ENCODE assay signal across 28 mouse cellular contexts in the genomic region with DNA sequence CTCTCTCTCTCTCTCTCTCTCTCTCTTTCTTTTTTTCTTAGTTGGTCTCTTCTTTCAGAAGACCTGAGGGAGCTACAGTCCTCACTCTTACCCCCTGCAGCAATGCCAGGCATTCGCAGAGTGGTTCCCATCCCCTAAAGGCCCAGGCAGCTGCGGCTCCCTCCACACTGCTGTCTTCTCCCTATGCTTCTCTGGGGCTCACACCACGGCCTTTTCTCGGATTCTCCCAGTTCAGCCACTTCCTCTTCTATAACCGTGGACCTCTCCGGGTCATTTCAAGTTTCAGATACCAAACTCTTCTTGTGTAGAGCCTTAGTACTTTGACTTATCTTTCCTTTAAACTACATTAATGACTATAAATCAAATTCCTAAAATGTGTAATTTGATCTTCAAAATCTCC. TPM values are rescaled to one million over a fixed set of nuclear protein-coding genes. Genes with fewer than 3 reads are reported as not detected.
DNase-seq lines count a peak whose midpoint lies in the region; ATAC-seq lines count a peak whose summit lies in the region.
"Had no signal": no experiment of that assay in that cellular context is flagged by ENCODE, and none has a peak within 500 bp of the region (broad histone marks: within the 10 kb centered on the region; RNA-seq: fewer than 3 reads in every experiment).

No protein-coding gene starts in this region.

- no peaks in the 10 kb centered on the region for H3K27me3 ChIP-seq in neural tube, embryonic 13.5 days
- no peaks in the 10 kb centered on the region for H3K27me3 ChIP-seq in neural tube, embryonic 15.5 days (replicated peaks)
- H3K27me3 ChIP-seq: embryonic facial prominence, embryonic 12.5 days; forebrain, embryonic 12.5 days; heart, embryonic 12.5 days; heart, embryonic 15.5 days; hindbrain, embryonic 13.5 days had no signal

- H3K4me3 ChIP-seq in neural tube, embryonic 13.5 days, result no peak overlapping the region
- no peak overlapping the region for H3K4me3 ChIP-seq in neural tube, embryonic 15.5 days (replicated peaks)
- H3K4me3 ChIP-seq: embryonic facial prominence, embryonic 12.5 days; erythroblast, embryonic 14.5 days; forebrain, embryonic 12.5 days; heart, embryonic 12.5 days; heart, embryonic 15.5 days; hindbrain, embryonic 10.5 days; hindbrain, embryonic 13.5 days had no signal

- H3K4me1 ChIP-seq in neural tube, embryonic 13.5 days (replicated peaks), result peaks cover 45% of the 10 kb centered on the region
- peaks cover 12% of the 10 kb centered on the region; the same call in 1 of the 2 replicates for H3K4me1 ChIP-seq in neural tube, embryonic 15.5 days

- no peak overlapping the region for H3K27ac ChIP-seq in neural tube, embryonic 13.5 days (replicated peaks)
- no peak overlapping the region for H3K27ac ChIP-seq in neural tube, embryonic 15.5 days (replicated peaks)
- H3K27ac ChIP-seq: embryonic facial prominence, embryonic 12.5 days; forebrain, embryonic 12.5 days; hindbrain, embryonic 10.5 days; hindbrain, embryonic 13.5 days had no signal

- no peaks in the 10 kb centered on the region for H3K36me3 ChIP-seq in neural tube, embryonic 13.5 days
- H3K36me3 ChIP-seq in neural tube, embryonic 15.5 days, result no peaks in the 10 kb centered on the region
- H3K36me3 ChIP-seq: forebrain, embryonic 12.5 days; heart, embryonic 12.5 days; heart, embryonic 15.5 days; hindbrain, embryonic 13.5 days had no signal

- H3K4me2 ChIP-seq in neural tube, embryonic 13.5 days, result no peak overlapping the region
- H3K4me2 ChIP-seq in neural tube, embryonic 15.5 days, result no peak overlapping the region
- H3K4me2 ChIP-seq: embryonic facial prominence, embryonic 12.5 days; forebrain, embryonic 12.5 days; heart, embryonic 12.5 days; heart, embryonic 15.5 days; hindbrain, embryonic 13.5 days had no signal

- 0 out of 2 replicates have a peak, but pooled peaks have one; percentile 41 for ATAC-seq in frontal cortex, adult (ENCODE audit: low TSS enrichment)
- no peak for ATAC-seq in neural tube, embryonic 13.5 days (ENCODE audit: low read depth)
- ATAC-seq in neural tube, embryonic 15.5 days (ENCODE audit: low FRiP score), result no peak
- ATAC-seq in common myeloid progenitor, adult 5-6 weeks (replicated peaks; ENCODE audit: low read depth, poor library complexity, severe bottlenecking), result peak; percentile 26; the same call in 1 of the 2 replicates
- 0 out of 2 replicates have a peak, but pooled peaks have one; percentile 32 for ATAC-seq in megakaryocyte progenitor cell, adult 5-6 weeks (replicated peaks; ENCODE audit: poor library complexity)
- ATAC-seq: forebrain, postnatal 0 days; hindbrain, embryonic 16.5 days; intestine, embryonic 16.5 days had no signal

- DNase-seq in frontal cortex, adult 2 months (ENCODE audit: extremely low spot score in 1 of 2, low spot score in 1 of 2), result no peak
- no peak for DNase-seq in lung, postnatal 4 days
- no peak for DNase-seq in urinary bladder, adult 2 months (ENCODE audit: low spot score)
- DNase-seq: adrenal gland, adult 2 months; adrenal gland, postnatal 14 days; cerebellum, adult 11 months; cerebellum, adult 2 months; cerebellum, adult 9-11 months; cerebellum, postnatal 25 days; forebrain, postnatal 0 days; gastrocnemius, postnatal 10 days; heart, adult 18-20 months; heart, postnatal 10 days; heart, postnatal 36 days had no signal

- H3K9me3 ChIP-seq in neural tube, embryonic 13.5 days, result no peaks in the 10 kb centered on the region
- H3K9me3 ChIP-seq in neural tube, embryonic 15.5 days (replicated peaks), result no peaks in the 10 kb centered on the region
- H3K9me3 ChIP-seq: embryonic facial prominence, embryonic 12.5 days; forebrain, embryonic 12.5 days; heart, embryonic 12.5 days; heart, embryonic 15.5 days; hindbrain, embryonic 10.5 days; hindbrain, embryonic 13.5 days had no signal

- H3K9ac ChIP-seq in neural tube, embryonic 13.5 days, result peak overlapping the region; percentile 22; the same call in 1 of the 2 replicates
- H3K9ac ChIP-seq in neural tube, embryonic 15.5 days (replicated peaks), result no peak overlapping the region
- H3K9ac ChIP-seq: embryonic facial prominence, embryonic 12.5 days; forebrain, embryonic 12.5 days; forebrain, postnatal 0 days; heart, embryonic 12.5 days; heart, embryonic 15.5 days; hindbrain, embryonic 13.5 days had no signal

- 57% methylated on average over 6 of the region's 6 CpGs for WGBS in neural tube, embryonic 13.5 days
- 62% methylated on average over 6 of the region's 6 CpGs for WGBS in neural tube, embryonic 15.5 days

RNA-seq across cellular contexts. Expression of a gene that starts 24.8 kb away (rescaled TPM):
- polyA plus RNA-seq in frontal cortex, adult 2 months (2012; rRNA removed), result 17.3 and 19.5 TPM in 2 replicates
- polyA plus RNA-seq in neural tube, embryonic 13.5 days (2015; fragmentation: Nextera tagmentation; extraction: Ambion mirVana), result 3.1 TPM in 2 replicates
- 3.1 and 3.2 TPM in 2 replicates for polyA plus RNA-seq in neural tube, embryonic 15.5 days (2015; fragmentation: Nextera tagmentation; extraction: Ambion mirVana)
- 17.4 and 20.3 TPM in 2 replicates for total RNA-seq in common myeloid progenitor, adult 5-6 weeks (2017)
- 10.7 and 13.5 TPM in 2 replicates for total RNA-seq in megakaryocyte progenitor cell, adult 5-6 weeks (2015)
- total RNA-seq in megakaryocyte progenitor cell, adult 5-6 weeks (2017), result 12.9 and 13.7 TPM in 2 replicates
- polyA plus RNA-seq in urinary bladder, adult 2 months (2012; rRNA removed), result 7.9 and 8.2 TPM in 2 replicates

RNA-seq across cellular contexts. Expression of a gene that starts 55.4 kb away (rescaled TPM):
- 6.6 and 6.9 TPM in 2 replicates for polyA plus RNA-seq in frontal cortex, adult 2 months (2012; rRNA removed)
- 1.0 and 1.8 TPM in 2 replicates for polyA plus RNA-seq in neural tube, embryonic 13.5 days (2015; fragmentation: Nextera tagmentation; extraction: Ambion mirVana)
- 1.2 and 4.1 TPM in 2 replicates for polyA plus RNA-seq in neural tube, embryonic 15.5 days (2015; fragmentation: Nextera tagmentation; extraction: Ambion mirVana)
- 4.8 and 4.9 TPM in 2 replicates for total RNA-seq in common myeloid progenitor, adult 5-6 weeks (2017)
- 0.51 and 1.0 TPM in 2 replicates for total RNA-seq in megakaryocyte progenitor cell, adult 5-6 weeks (2015)
- 1.0 and 1.3 TPM in 2 replicates for total RNA-seq in megakaryocyte progenitor cell, adult 5-6 weeks (2017)
- polyA plus RNA-seq in urinary bladder, adult 2 months (2012; rRNA removed), result 142 and 145 TPM in 2 replicates
- polyA plus RNA-seq: erythroblast, embryonic 14.5 days had no signal

Comparison
In these comparisons a context has a peak if more than half of its experiments do, and no peak if none do; other contexts are left out.
1. ATAC-seq: peak in frontal cortex, adult (single experiment), common myeloid progenitor, adult 5-6 weeks (single experiment) and megakaryocyte progenitor cell, adult 5-6 weeks (single experiment); none in neural tube, embryonic 13.5 days (single experiment) and neural tube, embryonic 15.5 days (single experiment).
2. RNA of a gene that starts 55.4 kb away (polyA plus RNA-seq): 142 to 145 TPM in urinary bladder, adult 2 months; 6.6 to 6.9 TPM in frontal cortex, adult 2 months, 1.2 to 4.1 TPM in neural tube, embryonic 15.5 days and 1.0 to 1.8 TPM in neural tube, embryonic 13.5 days; every median in the first group is over 10 times any median in the second.